Comparison of ENCODE assay signal across 8 mouse cellular contexts in the genomic region with DNA sequence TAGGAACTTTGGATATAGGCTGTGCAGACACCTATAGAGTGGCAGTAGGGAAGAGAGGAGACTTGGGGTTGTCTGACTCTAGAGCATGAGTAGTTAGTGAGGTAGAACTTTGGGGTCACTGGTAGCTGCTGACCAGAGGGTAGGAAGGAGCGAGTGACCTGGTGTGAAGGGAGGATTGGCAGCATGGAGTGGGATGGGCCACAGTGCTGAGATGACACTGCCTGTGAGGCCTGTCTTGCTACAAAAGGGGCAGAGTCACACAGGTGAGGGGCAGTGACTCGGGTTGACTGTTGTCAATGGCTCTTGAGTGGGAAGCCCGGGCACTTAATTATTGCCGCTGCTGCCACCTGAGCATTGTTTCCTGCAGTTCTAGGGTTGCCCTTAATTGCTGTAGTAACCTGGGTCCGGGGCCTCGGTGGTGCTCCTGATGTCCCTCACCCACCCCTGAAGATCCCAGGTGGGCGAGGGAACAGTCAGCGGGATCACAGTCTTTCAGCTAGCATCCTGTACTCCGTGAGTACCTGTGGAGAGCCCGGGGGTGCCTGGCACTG. TPM values are rescaled to one million over a fixed set of nuclear protein-coding genes. Genes with fewer than 3 reads are reported as not detected.
DNase-seq lines count a peak whose midpoint lies in the region; ATAC-seq and TF ChIP-seq lines count a peak whose summit lies in the region.

No protein-coding gene starts in this region.

- H3K4me3 ChIP-seq in heart, embryonic 11.5 days (ENCODE audit: low read depth, low read length), result peak overlapping the region; percentile 76
- peak overlapping the region; percentile 77 for H3K4me3 ChIP-seq in G1E (ENCODE audit: low read depth, low read length)
- H3K4me3 ChIP-seq in heart, postnatal 0 days (ENCODE audit: low read depth, low read length), result peak overlapping the region; percentile 88
- peak overlapping the region; percentile 93 for H3K4me3 ChIP-seq in midbrain, embryonic 10.5 days

- peaks cover 7% of the 10 kb centered on the region for H3K36me3 ChIP-seq in heart, embryonic 11.5 days (ENCODE audit: control insufficient read depth, insufficient read depth, low read length)
- peaks cover 41% of the 10 kb centered on the region for H3K36me3 ChIP-seq in G1E (replicated peaks)
- peaks cover 23% of the 10 kb centered on the region for H3K36me3 ChIP-seq in heart, postnatal 0 days (replicated peaks; ENCODE audit: control insufficient read depth, insufficient read depth, low read length)
- peaks cover 31% of the 10 kb centered on the region for H3K36me3 ChIP-seq in midbrain, embryonic 10.5 days

- no peak for TF ChIP-seq EP300 in heart, postnatal 0 days (IDR thresholded peaks at IDR 0.05; ENCODE audit: low read depth)

- DNase-seq in heart, adult 8-10 months (ENCODE audit: low spot score), result no peak
- no peak for DNase-seq in G1E (ENCODE audit: low spot score)
- no peak for DNase-seq in heart, postnatal 0 days (ENCODE audit: low spot score)
- no peak for DNase-seq in midbrain, embryonic 10.5 days (ENCODE audit: low spot score)
- DNase-seq in right cerebral cortex, postnatal 4 days, result no peak
- DNase-seq in yolk sac, embryonic 10.5 days (ENCODE audit: low spot score), result no peak
- no peak for DNase-seq in gastrocnemius, postnatal 25 days

- H3K9me3 ChIP-seq in heart, embryonic 11.5 days (replicated peaks; ENCODE audit: control insufficient read depth, low read length), result no peaks in the 10 kb centered on the region
- H3K9me3 ChIP-seq in G1E (replicated peaks), result no peaks in the 10 kb centered on the region
- H3K9me3 ChIP-seq in heart, postnatal 0 days (replicated peaks; ENCODE audit: control insufficient read depth, low read length), result no peaks in the 10 kb centered on the region
- H3K9me3 ChIP-seq in midbrain, embryonic 10.5 days (replicated peaks), result no peaks in the 10 kb centered on the region

- peak overlapping the region; percentile 99 for H3K4me2 ChIP-seq in heart, embryonic 11.5 days
- peak overlapping the region; percentile 95 for H3K4me2 ChIP-seq in heart, postnatal 0 days (ENCODE audit: low read depth, low read length)

- no peak for TF ChIP-seq CTCF in G1E (IDR thresholded peaks at IDR 0.05; ENCODE audit: low read depth, low read length)
- TF ChIP-seq CTCF in heart, postnatal 0 days (IDR thresholded peaks at IDR 0.05; ENCODE audit: low read depth), result no peak

- 76% methylated on average over 10 of the region's 10 CpGs for WGBS in heart, embryonic 11.5 days (ENCODE audit: insufficient replicate concordance)
- 58% methylated on average over 10 of the region's 10 CpGs for WGBS in heart, postnatal 0 days
- WGBS in midbrain, embryonic 10.5 days, result 90% methylated on average over 10 of the region's 10 CpGs

- H3K4me1 ChIP-seq in heart, embryonic 11.5 days (ENCODE audit: control insufficient read depth, insufficient read depth, low read length), result peaks cover 30% of the 10 kb centered on the region
- peaks cover 64% of the 10 kb centered on the region for H3K4me1 ChIP-seq in G1E (ENCODE audit: insufficient read depth, low read depth, low read length)
- peaks cover 20% of the 10 kb centered on the region for H3K4me1 ChIP-seq in heart, postnatal 0 days (ENCODE audit: control insufficient read depth, insufficient read depth)
- peaks cover 60% of the 10 kb centered on the region for H3K4me1 ChIP-seq in midbrain, embryonic 10.5 days

- peak overlapping the region; percentile 90 for H3K9ac ChIP-seq in heart, embryonic 11.5 days (ENCODE audit: low read depth, low read length)
- peak overlapping the region; percentile 94 for H3K9ac ChIP-seq in heart, postnatal 0 days (replicated peaks; ENCODE audit: low read depth, low read length)

- H3K27ac ChIP-seq in heart, embryonic 11.5 days (ENCODE audit: low read depth, low read length), result no peak overlapping the region
- no peak overlapping the region for H3K27ac ChIP-seq in heart, postnatal 0 days (ENCODE audit: low read depth)
- no peak overlapping the region for H3K27ac ChIP-seq in midbrain, embryonic 10.5 days (replicated peaks)

- no peaks in the 10 kb centered on the region for H3K27me3 ChIP-seq in heart, embryonic 11.5 days (ENCODE audit: control insufficient read depth, insufficient read depth, low read length)
- H3K27me3 ChIP-seq in G1E (ENCODE audit: insufficient read depth, low read length), result peaks cover 4% of the 10 kb centered on the region
- no peaks in the 10 kb centered on the region for H3K27me3 ChIP-seq in heart, postnatal 0 days (ENCODE audit: control insufficient read depth, insufficient read depth, low read length)
- H3K27me3 ChIP-seq in midbrain, embryonic 10.5 days (ENCODE audit: low read depth, poor library complexity, severe bottlenecking), result peaks cover 2% of the 10 kb centered on the region; the same call in 1 of the 2 replicates

- no peak for ATAC-seq in heart, embryonic 11.5 days (replicated peaks; ENCODE audit: insufficient number of reproducible peaks, low FRiP score, low TSS enrichment)
- ATAC-seq in G1E (ENCODE audit: extremely low read depth, insufficient number of reproducible peaks, low FRiP score, poor library complexity, severe bottlenecking), result no peak
- ATAC-seq in heart, postnatal 0 days (ENCODE audit: insufficient read depth, low read depth), result no peak

RNA-seq across cellular contexts. Expression of gene Oaz1, which starts 1.5 kb away (rescaled TPM):
- polyA plus RNA-seq in heart, embryonic 11.5 days (2014; fragmentation: Nextera tagmentation; extraction: Ambion mirVana), result 1,894 and 1,935 TPM in 2 replicates
- total RNA-seq in heart, adult 8-10 months (2022), result 1,000 to 10,000 TPM in 2 of 4 experiments, 100 to 1,000 TPM in 2; 848 to 1,083 (median 963) TPM
- total RNA-seq in G1E (2014; fragmentation: Nextera tagmentation) (310 and 444 TPM in 2 replicates), G1E (2017) (228 and 347 TPM in 2 replicates)
- polyA plus RNA-seq in G1E (2012), result 1,655 and 2,091 TPM in 2 replicates
- 2,373 and 2,460 TPM in 2 replicates for total RNA-seq in heart, postnatal 0 days (2014; rRNA removed; ENCODE audit: low replicate concordance)
- 1,975 and 1,990 TPM in 2 replicates for polyA plus RNA-seq in heart, postnatal 0 days (2015; fragmentation: Nextera tagmentation; extraction: Ambion mirVana)
- 2,246 and 2,347 TPM in 2 replicates for polyA plus RNA-seq in midbrain, embryonic 10.5 days (2016; fragmentation: Nextera tagmentation; extraction: Ambion mirVana)
- total RNA-seq in gastrocnemius, postnatal 25 days (2021), result 100 to 1,000 TPM; 651 to 657 TPM

RNA-seq across cellular contexts. Expression of gene Jsrp1, which starts 14.6 kb away (rescaled TPM):
- 8.0 and 10.0 TPM in 2 replicates for polyA plus RNA-seq in heart, embryonic 11.5 days (2014; fragmentation: Nextera tagmentation; extraction: Ambion mirVana)
- total RNA-seq in heart, adult 8-10 months (2022), result 1 to 10 TPM in 1 of 4 experiments, under 1 TPM in 3; 0.47 to 1.6 (median 0.75) TPM
- total RNA-seq in G1E (2014; fragmentation: Nextera tagmentation), result not detected in 2 replicates
- total RNA-seq in G1E (2017), result not detected in 2 replicates
- 0.07 and 0.09 TPM in 2 replicates for polyA plus RNA-seq in G1E (2012)
- 2.2 TPM in 1 of 2 replicates, not detected in the other for total RNA-seq in heart, postnatal 0 days (2014; rRNA removed; ENCODE audit: low replicate concordance)
- 2.3 and 2.7 TPM in 2 replicates for polyA plus RNA-seq in heart, postnatal 0 days (2015; fragmentation: Nextera tagmentation; extraction: Ambion mirVana)
- polyA plus RNA-seq in midbrain, embryonic 10.5 days (2016; fragmentation: Nextera tagmentation; extraction: Ambion mirVana), result 0.44 and 0.71 TPM in 2 replicates
- 100 to 1,000 TPM; 395 to 415 TPM for total RNA-seq in gastrocnemius, postnatal 25 days (2021)

RNA-seq across cellular contexts. Expression of gene Lingo3, which starts 15.9 kb away (rescaled TPM):
- polyA plus RNA-seq in heart, embryonic 11.5 days (2014; fragmentation: Nextera tagmentation; extraction: Ambion mirVana), result 0.14 TPM in 1 of 2 replicates, not detected in the other
- total RNA-seq in heart, adult 8-10 months (2022), result 10 to 100 TPM in 3 of 4 experiments, 1 to 10 TPM in 1; 7.8 to 14.0 (median 12.6) TPM
- total RNA-seq in G1E (2014; fragmentation: Nextera tagmentation) (not detected in 2 replicates), G1E (2017) (0.05 and 0.06 TPM in 2 replicates)
- not detected in 2 replicates for polyA plus RNA-seq in G1E (2012)
- total RNA-seq in heart, postnatal 0 days (2014; rRNA removed; ENCODE audit: low replicate concordance), result 0.92 and 4.2 TPM in 2 replicates
- 1.1 and 1.5 TPM in 2 replicates for polyA plus RNA-seq in heart, postnatal 0 days (2015; fragmentation: Nextera tagmentation; extraction: Ambion mirVana)
- polyA plus RNA-seq in midbrain, embryonic 10.5 days (2016; fragmentation: Nextera tagmentation; extraction: Ambion mirVana), result 1.1 and 1.4 TPM in 2 replicates
- total RNA-seq in gastrocnemius, postnatal 25 days (2021), result 10 to 100 TPM; 13.3 to 15.5 TPM

RNA-seq across cellular contexts. Expression of gene Amh, which starts 22.9 kb away (rescaled TPM):
- polyA plus RNA-seq in heart, embryonic 11.5 days (2014; fragmentation: Nextera tagmentation; extraction: Ambion mirVana), result 0.11 TPM in 1 of 2 replicates, not detected in the other
- under 1 TPM; 0.14 to 0.50 (median 0.20) TPM for total RNA-seq in heart, adult 8-10 months (2022)
- total RNA-seq in G1E (2014; fragmentation: Nextera tagmentation), result 1.7 and 1.8 TPM in 2 replicates
- 0.17 and 0.27 TPM in 2 replicates for total RNA-seq in G1E (2017)
- polyA plus RNA-seq in G1E (2012), result 1.6 and 1.8 TPM in 2 replicates
- total RNA-seq in heart, postnatal 0 days (2014; rRNA removed; ENCODE audit: low replicate concordance), result 4.0 TPM in 1 of 2 replicates, not detected in the other
- polyA plus RNA-seq in heart, postnatal 0 days (2015; fragmentation: Nextera tagmentation; extraction: Ambion mirVana), result 0.18 and 0.22 TPM in 2 replicates
- 0.07 TPM in 1 of 2 replicates, not detected in the other for polyA plus RNA-seq in midbrain, embryonic 10.5 days (2016; fragmentation: Nextera tagmentation; extraction: Ambion mirVana)
- under 1 TPM; 0.20 to 0.21 TPM for total RNA-seq in gastrocnemius, postnatal 25 days (2021)

RNA-seq across cellular contexts. Expression of gene Lsm7, which starts 27.1 kb away (rescaled TPM):
- 201 and 218 TPM in 2 replicates for polyA plus RNA-seq in heart, embryonic 11.5 days (2014; fragmentation: Nextera tagmentation; extraction: Ambion mirVana)
- 10 to 100 TPM; 23.3 to 32.5 (median 25.0) TPM for total RNA-seq in heart, adult 8-10 months (2022)
- 51.2 and 53.5 TPM in 2 replicates for total RNA-seq in G1E (2014; fragmentation: Nextera tagmentation)
- 282 and 373 TPM in 2 replicates for total RNA-seq in G1E (2017)
- 226 and 269 TPM in 2 replicates for polyA plus RNA-seq in G1E (2012)
- 71.8 and 118 TPM in 2 replicates for total RNA-seq in heart, postnatal 0 days (2014; rRNA removed; ENCODE audit: low replicate concordance)
- 160 and 162 TPM in 2 replicates for polyA plus RNA-seq in heart, postnatal 0 days (2015; fragmentation: Nextera tagmentation; extraction: Ambion mirVana)
- 322 and 326 TPM in 2 replicates for polyA plus RNA-seq in midbrain, embryonic 10.5 days (2016; fragmentation: Nextera tagmentation; extraction: Ambion mirVana)
- 10 to 100 TPM; 19.0 to 22.3 TPM for total RNA-seq in gastrocnemius, postnatal 25 days (2021)

Comparison
In these comparisons a context has a peak if more than half of its experiments do, and no peak if none do; other contexts are left out.
1. RNA of gene Jsrp1, which starts 14.6 kb away (total RNA-seq): 395 to 415 TPM in gastrocnemius, postnatal 25 days; 0.47 to 1.6 TPM in heart, adult 8-10 months, not detected in G1E and 2.2 TPM in heart, postnatal 0 days; every median in the first group is over 100 times any median in the second.
2. Peak in every context shown above with its lines, with median percentiles within 50 percentile points of each other: H3K4me3 ChIP-seq.